Mouse (Mus musculus) CH12.LX (cell line): ENCODE results near the gene Npcd. TPM values are rescaled to one million over a fixed set of nuclear protein-coding genes. Genes with fewer than 3 reads are reported as not detected.

Source experiments
- DNase-seq: peaks from one replicate; pipeline ENCODE4 v3.0.0-alpha.2; 2013; ENCODE audit errors: extremely low read depth
- H3K27ac ChIP-seq: 2 replicates; pipeline ENCODE4 v1.5.1; 2012; ENCODE audit warnings: low read depth, mild to moderate bottlenecking, control low read depth, moderate library complexity; ENCODE audit not compliant: insufficient read depth
- H3K27me3 ChIP-seq: replicated peaks from 2 replicates; pipeline ENCODE3; 2012; ENCODE audit warnings: inconsistent platforms
- H3K36me3 ChIP-seq, 2 experiments: replicated peaks in 1 of 2; 2 replicates each; pipeline versions ENCODE3 to v1.6.1; 2012; ENCODE audit warnings: inconsistent platforms in 1 of 2, low read length in 1 of 2, mild to moderate bottlenecking in 1 of 2, mixed read lengths in 1 of 2, moderate library complexity in 1 of 2; ENCODE audit not compliant: control insufficient read depth in 1 of 2, insufficient read depth in 1 of 2
- H3K4me1 ChIP-seq, 2 experiments: 2 replicates each; pipeline ENCODE4 v1.6.1; 2012; ENCODE audit warnings: inconsistent platforms in 1 of 2, moderate library complexity in 1 of 2; ENCODE audit not compliant: insufficient read depth in 2 of 2, control insufficient read depth in 1 of 2
- H3K4me2 ChIP-seq: 2 replicates; pipeline ENCODE4 v1.6.1; 2012; ENCODE audit warnings: low read depth, mild to moderate bottlenecking, control low read depth; ENCODE audit not compliant: poor library complexity, insufficient read depth, severe bottlenecking
- H3K4me3 ChIP-seq, 3 experiments: fragments of 150-350 bp in 1 of 3; sonication (generic) in 1 of 3; replicated peaks in 1 of 3; 2 replicates each; pipeline versions ENCODE3 to v1.5.1; 2011 to 2012; ENCODE audit warnings: low read depth in 2 of 3, low read length in 2 of 3, mild to moderate bottlenecking in 2 of 3, moderate library complexity in 2 of 3, control low read depth in 1 of 3, improper control_type of control experiment in 1 of 3, inconsistent platforms in 1 of 3, mixed read lengths in 1 of 3; ENCODE audit not compliant: poor library complexity in 1 of 3
- H3K79me2 ChIP-seq: replicated peaks from 2 replicates; pipeline ENCODE4 v1.6.1; 2012; ENCODE audit warnings: mild to moderate bottlenecking, moderate library complexity; ENCODE audit not compliant: control insufficient read depth, poor library complexity, insufficient read depth, severe bottlenecking; ENCODE audit errors: extremely low read depth
- H3K9ac ChIP-seq: 2 replicates; pipeline ENCODE4 v1.6.1; 2012; ENCODE audit warnings: low read depth, mild to moderate bottlenecking, control low read depth, moderate library complexity; ENCODE audit not compliant: insufficient read depth
- H3K9me3 ChIP-seq: replicated peaks from 2 replicates; pipeline ENCODE3; 2012; ENCODE audit warnings: low read length, inconsistent platforms, mixed read lengths
- BHLHE40 ChIP-seq: IDR thresholded peaks from 2 replicates; pipeline ENCODE4 v1.6.1; 2011; ENCODE audit warnings: mild to moderate bottlenecking, low read depth, low read length, improper control_type of control experiment
- CHD1 ChIP-seq: IDR thresholded peaks from 2 replicates; pipeline ENCODE4 v1.6.1; 2012; ENCODE audit warnings: low read depth, low read length, improper control_type of control experiment, inconsistent platforms
- CHD2 ChIP-seq: IDR thresholded peaks from 2 replicates; pipeline ENCODE4 v1.6.1; 2011; ENCODE audit warnings: low read length, improper control_type of control experiment
- CTCF ChIP-seq, 2 experiments: IDR thresholded peaks in 1 of 2; conservative IDR thresholded peaks in 1 of 2; 2 replicates each; pipeline ENCODE4 v1.5.1; 2011 to 2012; ENCODE audit warnings: low read depth in 2 of 2, low read length in 2 of 2, improper control_type of control experiment in 1 of 2, inconsistent platforms in 1 of 2, mild to moderate bottlenecking in 1 of 2, moderate library complexity in 1 of 2
- EP300 ChIP-seq: IDR thresholded peaks from 2 replicates; pipeline ENCODE4 v1.6.1; 2011; ENCODE audit warnings: low read length, improper control_type of control experiment
- ETS1 ChIP-seq: conservative IDR thresholded peaks from 2 replicates; pipeline ENCODE4 v1.6.1; 2012; ENCODE audit warnings: low read depth, mild to moderate bottlenecking, inconsistent platforms, low read length, improper control_type of control experiment, moderate library complexity
- GABPA ChIP-seq: IDR thresholded peaks from 2 replicates; pipeline ENCODE4 v1.6.1; 2012; ENCODE audit warnings: low read depth, low read length, improper control_type of control experiment, inconsistent platforms; ENCODE audit not compliant: insufficient replicate concordance
- IRF4 ChIP-seq: IDR thresholded peaks from 2 replicates; pipeline ENCODE4 v1.6.1; 2014; ENCODE audit warnings: low read depth, mild to moderate bottlenecking, inconsistent platforms, low read length, improper control_type of control experiment
- MAX ChIP-seq: IDR thresholded peaks from 2 replicates; pipeline ENCODE4 v1.6.1; 2011; ENCODE audit warnings: low read length, improper control_type of control experiment
- MXI1 ChIP-seq: IDR thresholded peaks from 2 replicates; pipeline ENCODE4 v1.6.1; 2011; ENCODE audit warnings: mild to moderate bottlenecking, low read depth, low read length, improper control_type of control experiment
- MYC ChIP-seq: IDR thresholded peaks from 2 replicates; pipeline ENCODE4 v1.6.1; 2011; ENCODE audit warnings: low read depth, mild to moderate bottlenecking, improper control_type of control experiment, low read length
- NRF1 ChIP-seq: IDR thresholded peaks from 2 replicates; pipeline ENCODE4 v1.6.1; 2014; ENCODE audit warnings: low read depth, mild to moderate bottlenecking, inconsistent platforms, low read length, improper control_type of control experiment, moderate library complexity
- RCOR1 ChIP-seq: conservative IDR thresholded peaks from 2 replicates; pipeline ENCODE4 v1.6.1; 2012; ENCODE audit warnings: low read depth, mild to moderate bottlenecking, inconsistent platforms, low read length, improper control_type of control experiment
- SMC3 ChIP-seq: IDR thresholded peaks from 2 replicates; pipeline ENCODE4 v1.6.1; 2011; ENCODE audit warnings: low read depth, low read length, improper control_type of control experiment
- TCF12 ChIP-seq: IDR thresholded peaks from 2 replicates; pipeline ENCODE4 v1.6.1; 2014; ENCODE audit warnings: low read depth, mild to moderate bottlenecking, inconsistent platforms, low read length, improper control_type of control experiment
- ZKSCAN1 ChIP-seq: IDR thresholded peaks from 2 replicates; pipeline ENCODE4 v1.6.1; 2012; ENCODE audit warnings: low read depth, inconsistent platforms, low read length, improper control_type of control experiment, borderline replicate concordance
- ZMIZ1 ChIP-seq: IDR thresholded peaks from 2 replicates; pipeline ENCODE4 v1.6.1; 2012; ENCODE audit warnings: low read depth, mild to moderate bottlenecking, inconsistent platforms, low read length, improper control_type of control experiment
- ZNF384 ChIP-seq: IDR thresholded peaks from 2 replicates; pipeline ENCODE4 v1.6.1; 2012; ENCODE audit warnings: low read depth, low read length, improper control_type of control experiment, inconsistent platforms
- dilution Hi-C: fragments of 300-500 bp; cut with MboI; formaldehyde crosslinking; loops from 2 replicates; pipeline ENCODE4 v1.14.3; 2020; ENCODE audit warnings: low sequenced_read_pairs; ENCODE audit not compliant: extremely low pct_unique_long_range_greater_than_20kb, extremely low pct_ligation_motif_present
- in situ Hi-C: fragments of 300-500 bp; cut with MboI; formaldehyde crosslinking; loops from 3 replicates; pipeline ENCODE4 v1.14.3; 2019; ENCODE audit warnings: low sequenced_read_pairs, low pct_ligation_motif_present, low pct_unique_long_range_greater_than_20kb, mixed read lengths
- polyA plus RNA-seq: library from polyadenylated mRNA; unstranded; fragments of >175 nt; gene quantifications from 2 replicates; pipeline ENCODE4 v1.2.1, GENCODE M21; 2012; ENCODE audit warnings: low read depth; ENCODE audit not compliant: insufficient read length
- total RNA-seq, 2 experiments: library from RNA; depleted of rRNA; stranded (reverse); fragments of 300-350 nt in 1 of 2; fragments of >200 nt in 1 of 2; gene quantifications; 2 replicates each; pipeline ENCODE4 v1.2.3; 2012 to 2014

The Npcd gene
- total and polyA plus RNA-seq, 3 experiments, result 0.59 TPM; not detected in 2

- Histone ChIP-seq H3K79me2 (no peaks in the 10 kb centered on the region), H3K27me3 (no peaks in the 10 kb centered on the region), H3K4me1 (peaks cover 3 to 11% of the 10 kb centered on the region in 2 experiments; a peak in 2 of 4 replicates), H3K4me2 (no peak overlapping the region), H3K36me3 (no peaks in the 10 kb centered on the region), H3K4me3 (no peak overlapping the region), H3K27ac (no peak overlapping the region), H3K9ac (no peak overlapping the region), H3K9me3 (no peaks in the 10 kb centered on the region)
- DNase-seq, result no peak
- in situ Hi-C loops, result loop anchor here (10.0 kb wide), 1 partner anchor 48 kb away; the partner anchor contains the start of genes Cbx6 and Npcd
- dilution Hi-C loops, result no loop called here
- TF ChIP-seq SMC3, result no peak
- no peak for TF ChIP-seq CHD2
- no peak for TF ChIP-seq GABPA
- no peak for TF ChIP-seq MYC
- no peak for TF ChIP-seq CHD1
- TF ChIP-seq ETS1, result no peak
- no peak for TF ChIP-seq MXI1
- TF ChIP-seq ZKSCAN1, result no peak
- no peak for TF ChIP-seq CTCF (conservative IDR thresholded peaks at IDR 0.05 in 1 of 2, IDR thresholded peaks at IDR 0.05 in 1 of 2; ENCODE audit: low read depth in 2 of 2, low read length in 2 of 2)
- TF ChIP-seq BHLHE40, result no peak
Observed at GRCm38 (mm10) chr15:79882623-79883267, 48.7 kb upstream of the Npcd start.

- TF ChIP-seq NRF1 (no peak), RCOR1 (no peak), GABPA (no peak), SMC3 (no peak), CHD1 (no peak), TCF12 (no peak), IRF4 (no peak), ZMIZ1 (no peak), MAX (no peak), ZNF384 (no peak), EP300 (no peak)
- no peaks in the 10 kb centered on the region for H3K36me3 ChIP-seq
- no peaks in the 10 kb centered on the region for H3K79me2 ChIP-seq
- H3K9ac ChIP-seq, result no peak overlapping the region
- in situ Hi-C loops (loop anchor here (10.0 kb wide), 1 partner anchor 46 kb away; the partner anchor contains the start of genes Cbx6 and Npcd), dilution Hi-C loops (no loop called here)
- peaks cover 3 to 11% of the 10 kb centered on the region in 2 experiments; a peak in 2 of 4 replicates for H3K4me1 ChIP-seq
- H3K9me3 ChIP-seq, result no peaks in the 10 kb centered on the region
- no peak overlapping the region for H3K4me2 ChIP-seq
- H3K27ac ChIP-seq, result no peak overlapping the region
- no peak for DNase-seq
- no peak overlapping the region for H3K4me3 ChIP-seq
- no peaks in the 10 kb centered on the region for H3K27me3 ChIP-seq
Observed at GRCm38 (mm10) chr15:79880477-79880876, 46.4 kb upstream of the Npcd start.
